Mouse (Mus musculus) c-Kit-negative CD71-positive TER-119-positive erythroid progenitor cells, embryonic 14.5 days (primary cell): Measurements from ENCODE around the gene Ptpn18.
"Not testable (repeated sequence)": the region's sequence is repeated elsewhere in the genome, so short reads cannot be mapped to it uniquely, and the experiment has no call there.

Source experiments
- DNase-seq: peaks from one replicate; pipeline ENCODE4 v3.0.0-alpha.2; 2013; ENCODE audit warnings: low read depth, low spot score

Gene Ptpn18

GRCm38 (mm10) chr1:34459284-34460060, at the start of gene Ptpn18:
Gene Ptpn18 (plus strand): TSS chr1:34459762.
- peak; percentile 60 for DNase-seq

GRCm38 (mm10) chr1:34428466-34428865, 31.1 kb upstream of the Ptpn18 start:
- DNase-seq, result no peak

GRCm38 (mm10) chr1:34429281-34429680, 30.3 kb upstream of the Ptpn18 start:
- DNase-seq, result no peak

GRCm38 (mm10) chr1:34430981-34431380, 28.6 kb upstream of the Ptpn18 start:
- no peak for DNase-seq

- DNase-seq, result no peak
Measured at GRCm38 (mm10) chr1:34431431-34431830, 28.1 kb upstream of the Ptpn18 start.

DNA sequence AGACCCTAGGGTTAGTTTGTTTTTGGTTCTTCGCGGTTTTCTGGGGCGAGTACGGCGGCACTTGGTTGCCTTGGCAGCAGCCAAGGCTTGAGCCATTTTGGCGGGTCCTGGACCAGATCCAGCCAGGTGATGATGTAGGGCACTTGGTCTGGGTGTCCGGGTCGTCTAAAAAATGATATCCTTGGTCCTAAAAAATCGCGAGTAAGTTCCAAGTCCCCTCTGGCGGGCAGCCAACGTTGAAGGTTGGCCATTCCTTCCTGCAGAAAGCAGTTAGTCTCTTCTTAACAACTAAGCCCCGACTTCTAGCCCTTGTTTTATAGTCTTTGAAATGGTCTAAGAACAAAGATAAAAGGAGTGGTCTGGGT, 27.2 kb upstream of the Ptpn18 start:
- no peak for DNase-seq

- no peak for DNase-seq
Measured at GRCm38 (mm10) chr1:34432776-34433481, 26.6 kb upstream of the Ptpn18 start.

DNA sequence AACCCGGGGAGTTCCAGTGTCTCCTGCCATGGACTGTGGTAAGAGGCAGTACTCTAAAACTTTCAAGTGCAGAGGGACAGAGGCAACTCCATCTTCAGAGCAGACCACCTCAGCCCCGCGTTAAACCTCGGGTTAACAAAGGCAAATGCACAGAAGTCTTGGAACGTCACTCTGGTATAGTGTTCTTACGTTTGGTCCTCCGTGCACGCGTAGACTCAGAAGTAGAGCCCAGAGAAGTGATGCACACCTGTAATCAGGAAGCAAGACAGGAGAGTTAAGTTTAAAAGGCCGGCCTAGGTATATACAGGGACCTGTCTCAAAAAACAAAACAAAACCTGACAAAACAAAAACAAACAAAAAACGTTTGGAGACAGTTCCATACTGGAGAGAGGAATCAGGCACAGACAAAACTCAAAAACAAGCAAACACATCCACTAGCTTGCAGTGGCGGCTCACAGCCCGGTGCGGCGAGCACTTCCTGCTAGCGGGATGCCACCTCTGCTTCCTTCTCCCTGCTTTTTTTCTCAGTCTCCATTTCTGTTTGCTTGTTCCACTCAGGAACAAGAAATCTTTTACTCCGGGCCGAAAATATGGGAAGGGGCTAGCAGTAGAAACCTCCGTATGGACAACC, 25.6 kb upstream of the Ptpn18 start:
- no peak for DNase-seq

- DNase-seq, result peak; percentile 80
Measured at GRCm38 (mm10) chr1:34434660-34435160, 24.9 kb upstream of the Ptpn18 start.

DNA sequence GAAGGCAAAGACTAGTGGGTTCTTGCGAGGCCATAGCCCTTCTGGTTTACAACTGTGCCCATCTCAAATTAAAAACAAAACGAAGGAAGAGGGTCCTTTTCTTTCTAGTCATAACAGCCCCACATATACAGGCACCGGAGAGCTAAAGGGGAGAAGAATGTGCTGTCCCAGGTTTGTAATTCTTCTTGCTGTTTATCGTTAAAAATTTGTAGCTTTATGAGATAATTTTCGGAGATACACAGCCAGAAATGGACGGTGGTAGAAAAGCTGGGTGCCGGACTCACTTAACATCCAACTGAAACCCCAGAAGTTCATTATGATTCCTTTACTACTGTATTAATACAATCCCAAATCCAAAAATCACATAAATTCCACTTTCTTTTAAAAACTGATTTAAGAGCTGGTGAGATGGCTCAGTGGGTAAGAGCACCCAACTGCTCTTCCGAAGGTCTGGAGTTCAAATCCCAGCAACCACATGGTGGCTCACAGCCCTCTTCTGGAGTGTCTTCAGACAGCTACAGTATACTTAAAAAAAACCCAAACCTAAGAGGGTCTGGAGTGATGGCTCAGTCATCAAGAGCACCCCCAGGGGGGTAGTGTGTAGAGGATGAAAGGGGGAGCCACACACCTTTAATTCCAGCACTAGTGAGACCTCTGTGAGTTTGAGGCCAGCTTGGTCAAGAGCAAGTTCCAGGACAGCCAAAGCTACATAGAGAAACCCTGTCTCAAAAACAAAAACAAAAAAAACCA, 24.0 kb upstream of the Ptpn18 start:
- no peak for DNase-seq

- DNase-seq, result no peak
Measured at GRCm38 (mm10) chr1:34436374-34436773, 23.2 kb upstream of the Ptpn18 start.

DNA sequence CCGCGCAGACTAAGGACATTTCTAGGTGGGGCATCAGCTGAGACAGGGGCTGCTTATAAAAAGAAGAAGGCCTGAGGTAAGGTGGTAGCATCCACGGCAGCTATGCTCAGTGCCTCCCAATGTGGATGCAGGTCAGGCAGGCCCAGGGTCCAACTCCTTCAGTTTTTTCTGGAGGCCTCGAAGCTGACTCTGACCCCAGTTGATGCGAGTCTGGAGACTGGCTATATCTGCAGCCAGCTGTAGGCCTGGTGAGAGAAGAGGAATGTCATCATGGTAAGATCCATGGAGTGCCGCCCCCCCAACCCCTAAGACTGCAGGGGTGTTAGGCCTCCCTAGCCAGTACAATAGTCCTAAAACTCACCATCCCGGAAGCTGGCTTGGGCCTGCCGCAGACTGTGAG, 22.2 kb upstream of the Ptpn18 start:
- DNase-seq, result not testable (repeated sequence)

DNA sequence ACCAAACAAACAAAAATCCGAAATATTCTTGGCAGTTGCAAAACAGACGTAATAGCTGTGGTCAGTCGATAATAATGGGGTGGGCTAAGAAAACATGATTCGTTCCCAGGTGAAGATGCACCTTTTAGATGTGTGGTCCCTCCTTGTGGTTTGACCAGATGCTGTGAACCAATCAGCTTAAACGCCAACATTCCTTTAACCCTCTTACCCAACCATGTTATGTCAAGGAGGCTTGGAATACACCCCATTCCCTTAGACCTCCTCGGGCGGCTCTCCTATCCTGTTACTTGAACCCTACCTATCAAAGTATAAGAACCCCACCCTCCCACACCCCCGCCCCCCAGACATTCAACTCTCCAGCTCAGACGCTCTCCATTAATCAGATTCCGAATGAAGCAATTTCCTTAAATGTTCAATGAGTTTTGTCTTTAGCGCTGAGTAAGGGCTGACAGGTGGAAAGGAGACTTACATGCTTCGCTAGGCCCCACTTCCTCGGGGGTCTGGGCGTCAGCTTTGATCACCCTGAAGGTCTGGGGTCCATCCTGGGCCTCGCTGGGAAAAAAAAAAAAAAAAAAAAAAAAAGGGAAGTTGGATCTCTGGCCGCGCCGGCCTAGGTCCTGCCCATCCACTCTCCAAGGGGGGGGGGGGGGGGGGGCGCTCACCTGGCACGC, 21.0 kb upstream of the Ptpn18 start:
- DNase-seq, result no peak

GRCm38 (mm10) chr1:34439215-34439960, 20.2 kb upstream of the Ptpn18 start, which contains the start of the genes Ccdc115 and Imp4:
Gene Ccdc115 (minus strand): TSS chr1:34439672.
Gene Imp4 (plus strand): TSS chr1:34439851.
- DNase-seq, result peak; percentile 98

- peak; percentile 13 for DNase-seq
Measured at GRCm38 (mm10) chr1:34439961-34440630, 19.5 kb upstream of the Ptpn18 start.

DNA sequence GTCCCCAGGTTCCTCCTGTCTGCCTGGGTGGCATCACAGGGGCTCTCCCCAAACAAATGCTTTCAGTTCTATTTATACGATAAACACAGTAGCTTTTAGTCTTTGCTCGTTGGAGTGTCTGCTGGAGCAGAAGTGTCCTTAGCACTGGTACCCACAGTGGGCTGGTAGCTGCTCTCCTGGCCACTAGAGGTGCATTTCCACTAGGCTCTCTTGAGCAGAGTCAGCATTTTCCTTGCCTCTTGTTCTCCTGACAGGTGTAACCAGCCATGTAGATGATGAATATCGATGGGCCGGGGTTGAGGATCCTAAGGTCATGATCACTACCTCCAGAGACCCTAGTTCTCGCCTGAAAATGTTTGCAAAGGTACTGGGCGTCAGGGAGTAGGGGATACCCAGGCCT, 16.4 kb upstream of the Ptpn18 start:
- DNase-seq, result no peak

- DNase-seq, result no peak
Measured at GRCm38 (mm10) chr1:34458431-34458830, 1.1 kb upstream of the Ptpn18 start.

DNA sequence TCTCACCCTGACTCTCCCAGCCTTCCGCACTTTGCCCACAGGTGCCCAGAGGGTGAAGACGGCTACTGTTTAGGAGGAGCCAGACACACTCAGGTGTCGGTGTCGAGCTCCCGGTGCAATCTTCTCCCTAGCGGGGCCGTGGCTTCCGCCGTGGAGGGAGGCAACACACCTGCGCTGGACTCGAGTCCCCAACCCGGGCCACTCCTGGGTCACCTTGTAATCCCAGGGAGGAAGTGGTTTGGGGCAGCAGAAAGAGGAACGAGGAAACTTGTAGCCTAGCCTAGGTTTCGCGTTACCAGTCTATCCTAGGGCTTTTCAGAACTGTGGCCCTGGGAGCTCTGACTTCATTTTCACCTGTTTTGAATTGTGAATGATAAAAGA, 489 bp downstream of the Ptpn18 start:
- no peak for DNase-seq

DNA sequence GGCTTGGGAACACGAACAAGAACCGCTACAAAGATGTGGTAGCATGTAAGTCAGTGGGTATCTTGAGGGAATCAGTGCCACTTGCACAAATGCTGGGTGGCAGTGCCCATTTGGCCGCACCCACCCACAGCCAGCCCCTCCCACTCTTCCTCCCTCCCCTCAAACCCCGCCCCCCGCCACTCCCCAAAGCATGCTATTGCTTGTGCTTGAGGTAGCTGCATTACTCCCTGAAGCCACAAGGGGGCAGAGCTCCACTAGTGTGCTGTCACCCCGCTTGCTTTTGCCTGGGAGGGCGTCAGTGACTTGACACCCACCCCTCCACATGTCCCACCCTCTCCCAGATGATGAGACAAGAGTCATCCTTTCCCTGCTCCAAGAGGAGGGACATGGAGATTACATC, 3.2 kb downstream of the Ptpn18 start:
- DNase-seq, result peak; percentile 43

GRCm38 (mm10) chr1:34464310-34464817, 4.8 kb downstream of the Ptpn18 start:
- DNase-seq, result no peak
